Mouse (Mus musculus): ENCODE measurements around the gene Hspa12a.
"Not testable (repeated sequence)": the region's sequence is repeated elsewhere in the genome, so short reads cannot be mapped to it uniquely, and the experiment has no call there.

Gene Hspa12a

DNA sequence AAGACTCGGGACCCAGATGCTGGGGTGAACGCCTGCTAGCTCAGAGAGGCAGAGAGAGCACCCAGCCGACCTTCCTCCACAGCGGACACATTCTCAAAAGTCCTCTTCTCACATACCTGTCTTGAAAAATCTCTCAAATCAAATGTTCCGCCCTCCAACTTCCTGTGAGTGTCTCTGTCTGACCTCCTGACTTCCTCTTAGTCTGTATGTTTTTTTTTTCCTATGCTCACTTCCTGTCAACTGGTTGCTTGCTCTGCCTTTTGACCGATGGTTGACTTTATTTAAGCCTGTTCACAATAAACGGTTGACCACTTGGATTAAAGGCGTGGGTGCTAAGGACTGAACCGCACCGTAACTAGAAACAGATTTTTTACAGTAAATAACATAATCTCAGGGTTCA lies 35.4 kb downstream of the Hspa12a start:
- DNase-seq (ENCODE audit: low spot score): no peak

DNA sequence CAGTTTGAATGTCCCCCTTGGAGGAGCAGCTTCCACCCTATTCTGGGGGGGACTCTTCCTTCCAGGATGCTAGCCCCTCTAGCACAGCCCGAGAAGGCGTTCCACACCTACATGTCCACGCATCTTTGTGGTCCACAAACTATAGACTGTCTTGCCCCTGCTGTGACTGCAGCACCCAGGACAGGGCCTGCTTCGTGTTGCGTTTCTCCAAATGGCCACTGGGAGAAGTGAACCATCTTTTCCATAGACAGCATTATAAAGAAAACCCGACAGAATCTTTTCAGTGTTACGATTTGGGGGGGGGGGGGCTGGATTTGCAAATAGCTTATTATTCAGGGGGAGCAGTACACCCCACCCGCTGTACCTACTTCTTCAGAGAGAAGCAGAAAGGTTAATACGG lies 36.8 kb downstream of the Hspa12a start:
- no peak for DNase-seq (ENCODE audit: low spot score)

DNA sequence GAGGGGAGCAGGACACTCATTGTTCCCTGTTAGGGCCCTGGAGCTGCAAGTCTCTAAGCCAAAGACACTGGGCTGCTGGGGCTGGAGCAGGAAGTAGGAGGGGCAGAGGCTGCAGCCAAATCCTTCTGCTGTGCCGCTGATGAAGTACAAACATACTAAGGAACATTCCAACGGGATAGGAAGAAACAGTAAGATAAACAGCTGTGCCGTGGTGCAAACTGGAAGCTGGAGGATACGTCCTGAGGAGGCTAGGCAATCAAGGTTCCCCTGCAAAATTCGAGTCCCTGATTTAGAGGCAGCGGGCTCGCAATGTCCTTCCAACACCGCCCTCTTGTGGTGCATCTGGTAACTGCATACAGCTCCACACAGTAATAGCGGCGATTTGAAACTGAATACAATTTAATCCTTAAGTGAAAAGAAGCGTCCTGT lies 39.5 kb downstream of the Hspa12a start:
- DNase-seq (ENCODE audit: low spot score): peak; percentile 90

DNA sequence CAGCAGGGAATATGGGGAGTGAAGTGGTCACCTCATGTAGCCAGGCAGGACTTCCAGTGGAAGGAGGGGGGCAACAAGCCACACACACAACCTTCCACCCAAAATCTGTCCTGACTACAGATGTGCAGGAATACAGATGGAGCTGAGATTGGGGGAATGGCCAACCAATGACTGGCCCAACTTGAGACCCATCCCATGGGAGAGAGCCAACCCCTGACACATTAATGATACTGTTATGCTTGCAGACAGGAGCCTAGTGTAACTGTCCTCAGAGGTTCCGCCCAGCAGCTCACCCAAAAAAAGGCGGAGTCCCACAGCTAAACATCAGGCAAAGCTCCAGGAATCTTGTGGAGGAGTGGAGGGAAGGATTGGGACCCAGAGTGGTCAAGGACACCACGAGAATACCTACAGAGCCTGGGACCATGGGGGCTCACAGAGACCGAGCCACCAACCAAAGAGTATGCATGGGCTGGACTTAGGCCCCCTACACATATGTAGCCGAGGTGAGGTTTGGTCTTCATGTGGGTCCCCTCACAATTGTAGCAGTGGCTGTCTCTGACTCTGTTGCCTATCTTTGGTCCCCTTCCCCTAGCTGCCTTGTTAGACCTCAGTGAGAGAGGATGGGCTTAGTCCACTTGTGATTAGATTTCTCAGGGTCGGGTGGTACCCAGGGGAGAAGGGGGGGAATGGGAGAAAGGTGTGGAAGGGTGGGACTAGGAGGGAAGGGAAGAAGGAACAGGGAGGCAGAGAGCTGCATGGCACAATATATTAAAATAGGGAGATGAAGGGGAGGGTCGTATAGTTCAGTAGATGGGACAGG lies 40.2 kb downstream of the Hspa12a start:
- DNase-seq (ENCODE audit: low spot score): no peak

DNA sequence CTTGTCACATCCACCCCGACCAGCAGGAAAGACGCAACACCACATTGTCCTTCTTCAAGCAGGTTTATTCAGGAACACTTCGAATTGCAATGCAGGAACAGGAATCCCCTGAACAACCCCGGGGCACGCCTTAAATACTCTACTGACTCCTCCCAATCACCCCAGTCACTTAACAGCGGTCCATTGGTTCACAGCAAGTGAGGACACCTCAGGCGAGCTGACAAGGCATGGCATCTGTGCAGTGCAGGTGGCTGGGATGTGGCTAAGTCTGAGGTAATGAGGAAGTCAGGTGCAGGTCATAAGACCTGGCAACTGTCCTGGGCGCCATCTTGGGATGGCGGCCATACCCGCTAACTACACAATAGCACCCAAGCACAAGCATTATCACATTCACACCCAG lies 43.0 kb downstream of the Hspa12a start:
- not testable (repeated sequence) for DNase-seq (ENCODE audit: low spot score)

DNA sequence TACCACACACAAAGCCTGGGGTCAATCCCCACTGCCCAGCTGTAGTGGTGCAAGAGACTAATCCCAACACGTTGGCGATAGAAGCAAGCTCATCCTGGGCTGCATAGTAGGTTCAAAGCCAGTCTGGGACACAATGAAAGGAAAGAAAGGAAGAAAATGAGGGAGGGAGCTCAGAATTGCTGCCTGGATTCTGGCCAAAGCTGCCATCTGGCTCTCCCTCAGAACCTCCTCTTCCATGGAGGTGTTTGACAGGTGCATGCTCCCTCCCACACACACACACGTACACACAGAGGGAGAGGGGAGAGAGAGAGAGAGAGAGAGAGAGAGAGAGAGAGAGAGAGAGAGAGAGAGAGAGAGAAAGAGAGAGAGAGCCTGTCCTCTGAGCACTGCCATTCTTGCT lies 47.2 kb downstream of the Hspa12a start:
- DNase-seq (ENCODE audit: low spot score): no peak

DNA sequence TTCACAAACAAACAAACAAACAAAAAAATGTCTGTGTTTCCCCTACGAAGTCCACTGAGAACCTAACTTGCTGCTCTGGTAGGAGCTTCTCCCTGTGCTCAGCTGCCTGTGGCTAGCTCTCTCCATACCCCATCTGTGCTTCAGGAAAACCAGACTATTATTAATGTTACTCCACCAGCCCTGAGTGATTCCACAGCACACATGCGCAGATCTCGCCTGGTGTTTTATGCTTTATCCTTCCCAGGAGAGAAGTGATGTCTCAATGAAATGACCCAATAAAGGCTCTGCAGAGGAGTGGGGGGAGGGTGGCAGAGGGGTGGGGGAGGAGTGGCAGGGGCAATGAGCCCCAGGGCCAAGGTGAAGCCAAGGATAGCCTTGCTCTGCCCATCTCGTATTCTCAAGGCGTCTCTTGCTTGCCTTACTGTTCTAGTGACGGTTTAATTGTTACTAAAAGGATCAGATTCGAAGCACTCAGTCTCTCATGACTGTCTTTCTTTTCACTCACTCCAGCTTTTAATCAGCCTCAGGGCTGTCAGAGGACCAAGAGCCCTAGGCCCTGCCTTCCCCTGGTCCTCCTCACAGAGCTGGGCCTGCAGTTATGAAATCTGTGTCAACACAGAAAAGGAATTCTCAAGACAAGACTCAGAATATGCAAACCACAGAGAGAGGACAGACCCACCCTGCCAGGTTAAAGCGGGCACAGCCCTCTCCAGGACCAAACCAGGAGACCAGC lies 54.0 kb downstream of the Hspa12a start:
- DNase-seq (ENCODE audit: low spot score): no peak

DNA sequence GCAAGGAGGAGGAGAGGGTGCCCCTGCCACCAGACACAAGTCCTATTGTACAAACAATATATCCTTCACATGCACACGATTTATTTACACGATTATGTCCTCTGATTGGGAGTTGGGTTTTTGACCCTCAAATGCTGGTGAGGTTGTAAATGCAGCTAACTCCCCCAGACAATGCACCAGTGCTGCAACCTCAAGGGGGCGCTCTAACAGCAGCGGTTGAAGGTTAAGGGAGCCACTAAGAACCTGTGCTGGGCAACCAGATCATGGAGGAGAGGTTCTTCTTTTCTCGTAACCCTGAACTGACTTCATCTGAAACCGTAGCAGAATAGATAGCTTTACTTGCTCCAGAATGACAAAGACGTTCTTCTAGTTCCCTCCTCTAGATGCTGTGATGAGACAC lies 57.0 kb downstream of the Hspa12a start:
- no peak for DNase-seq (ENCODE audit: low spot score)

DNA sequence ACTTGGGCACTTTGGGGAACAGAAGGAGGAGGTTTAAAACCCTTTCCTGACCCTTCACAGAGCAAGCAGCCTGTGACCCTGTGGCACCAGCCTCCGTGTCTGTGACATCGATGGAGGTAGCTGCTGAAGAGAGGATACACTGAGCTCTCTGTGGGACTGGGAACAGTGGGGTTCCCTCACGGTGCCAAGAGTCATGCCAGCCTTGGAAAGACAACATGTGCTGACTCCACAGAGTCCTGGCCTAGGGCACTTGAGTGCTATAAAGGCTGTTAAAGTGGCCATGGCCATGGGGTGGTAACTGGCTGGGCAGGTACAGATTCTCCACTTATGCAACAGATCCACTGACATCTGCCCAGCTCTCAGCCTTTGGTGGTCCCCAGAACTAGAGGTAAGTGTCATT lies 60.0 kb downstream of the Hspa12a start:
- DNase-seq (ENCODE audit: low spot score): no peak

DNA sequence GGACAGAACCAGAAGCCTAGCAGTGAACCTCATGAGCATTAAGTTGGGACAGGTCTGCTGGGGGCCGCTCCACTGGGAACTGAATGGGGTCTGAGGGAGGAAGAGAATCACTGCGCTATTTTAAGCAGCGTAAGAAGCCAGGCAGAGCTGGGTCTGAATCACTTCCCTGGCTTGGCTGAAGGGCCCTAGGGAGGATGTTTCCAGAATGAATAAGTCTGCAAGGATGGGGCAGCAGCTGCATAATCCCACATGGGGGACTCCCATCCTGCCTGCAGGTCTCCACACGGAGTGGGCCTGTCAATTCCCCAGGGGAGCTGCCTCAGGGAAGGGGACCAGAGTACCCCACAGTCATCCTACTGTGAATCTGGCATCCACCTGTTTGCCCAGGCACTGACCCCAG lies 61.1 kb downstream of the Hspa12a start:
- DNase-seq (ENCODE audit: low spot score): no peak

DNA sequence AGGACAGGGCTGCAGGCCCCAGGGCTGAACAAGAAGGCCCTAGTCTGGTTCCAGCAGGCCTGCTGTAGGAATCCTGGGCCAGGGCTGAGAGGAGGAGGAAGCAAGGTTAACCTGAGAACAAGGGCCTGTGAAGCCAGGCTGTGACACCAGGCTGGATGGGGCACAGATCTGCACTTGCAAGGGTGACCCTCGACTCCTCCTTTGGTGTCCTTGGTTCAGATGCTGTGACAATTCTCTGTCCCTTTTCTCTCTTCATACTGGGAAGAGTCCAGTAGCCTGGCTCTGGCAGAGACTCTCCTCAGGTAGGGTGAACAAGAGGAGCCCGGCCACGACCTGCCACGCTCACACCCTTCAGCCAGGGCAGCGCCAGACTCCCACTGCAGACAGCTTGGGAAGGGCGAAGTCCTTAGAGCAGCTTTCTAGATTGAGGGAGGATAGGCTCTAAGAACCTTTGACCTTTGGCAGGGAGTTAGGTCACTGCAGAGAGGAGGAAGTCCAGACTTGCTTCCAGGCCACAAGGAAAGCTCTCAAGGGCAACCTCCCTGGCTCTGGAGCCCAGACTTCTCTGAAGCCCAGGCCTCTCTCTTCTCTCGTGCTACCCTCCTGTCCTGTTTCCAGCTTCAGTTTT lies 64.0 kb downstream of the Hspa12a start:
- no peak for DNase-seq (ENCODE audit: low spot score)

DNA sequence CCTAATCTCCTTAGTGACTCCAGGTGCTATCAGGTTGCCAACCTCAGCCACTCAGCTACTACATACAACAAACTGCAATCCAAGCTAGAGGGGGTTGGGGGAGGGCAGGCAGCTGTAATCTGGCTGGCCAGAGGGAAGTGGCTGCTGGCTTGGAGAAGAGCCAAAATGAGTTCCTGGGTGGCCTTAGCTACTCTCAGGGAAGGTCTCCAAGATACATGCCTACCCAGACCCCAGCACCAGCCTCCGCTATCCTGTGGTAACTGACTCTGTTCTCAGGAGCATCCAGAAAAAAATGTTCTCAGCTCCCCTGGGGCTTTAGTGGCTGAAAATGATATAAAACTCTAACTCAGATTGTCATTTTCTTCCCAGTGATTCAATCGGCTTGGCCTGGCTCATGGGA lies 64.9 kb downstream of the Hspa12a start:
- DNase-seq (ENCODE audit: low spot score): no peak

DNA sequence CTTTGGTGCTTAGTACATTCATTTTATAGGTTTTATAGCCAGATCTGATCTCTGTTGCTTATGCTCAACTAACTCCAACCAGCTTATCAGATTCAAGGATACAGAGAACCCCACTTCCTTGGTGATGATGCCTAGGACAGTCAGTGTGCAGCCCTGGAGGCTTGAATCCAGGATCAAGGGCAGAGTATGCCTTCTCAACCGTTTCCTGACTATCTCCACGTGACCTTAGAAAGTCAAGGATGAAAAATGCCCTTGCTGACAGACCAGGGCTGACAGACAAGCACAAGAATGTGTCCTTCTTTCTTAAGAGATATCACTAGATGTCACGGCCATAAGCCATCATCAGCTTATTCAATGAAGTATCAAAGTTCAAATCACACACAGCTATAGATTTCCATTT lies 69.9 kb downstream of the Hspa12a start:
- no peak for DNase-seq (ENCODE audit: low spot score)

DNA sequence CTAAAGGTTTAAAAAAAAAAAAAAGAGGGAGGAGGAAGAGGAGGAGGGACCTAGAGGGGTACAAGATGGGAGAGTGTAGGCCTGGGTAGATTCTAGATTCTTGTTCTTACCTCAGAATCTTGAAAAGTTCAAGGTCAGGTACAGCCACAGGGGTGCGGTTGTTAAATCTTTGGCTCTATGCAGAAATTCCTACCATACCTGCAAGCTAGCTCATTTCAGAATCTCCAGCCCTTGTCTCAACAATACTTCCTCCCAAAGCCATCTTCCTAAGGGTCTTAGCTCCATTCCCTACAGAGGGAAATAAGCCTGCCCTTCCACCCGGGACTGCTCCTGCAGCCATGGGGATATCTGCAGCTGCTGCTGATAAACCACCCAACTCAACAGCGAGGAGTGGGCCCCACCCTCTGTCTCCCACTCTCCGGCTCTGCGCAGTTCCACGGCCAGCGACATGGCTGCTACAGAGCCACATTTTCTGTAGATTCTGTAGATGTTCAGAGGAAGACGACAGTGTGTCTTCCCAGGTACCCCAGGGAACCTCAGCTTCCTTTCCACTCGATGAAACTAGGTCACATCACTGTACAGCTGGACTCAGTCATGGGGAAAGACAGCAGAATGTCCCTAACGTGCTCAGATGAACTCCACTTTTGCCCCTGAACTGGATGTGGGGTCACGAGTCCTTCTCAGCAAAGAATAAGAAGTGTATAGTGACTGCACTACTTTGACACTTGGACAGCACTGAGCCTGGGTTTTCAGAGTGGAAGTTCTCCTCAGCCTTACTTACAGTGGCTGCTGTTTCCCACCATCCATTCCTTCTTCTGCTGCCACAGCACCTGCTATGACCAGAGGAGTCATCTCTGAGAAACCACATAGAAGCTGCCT lies 70.8 kb downstream of the Hspa12a start:
- no peak for DNase-seq (ENCODE audit: low spot score)

DNA sequence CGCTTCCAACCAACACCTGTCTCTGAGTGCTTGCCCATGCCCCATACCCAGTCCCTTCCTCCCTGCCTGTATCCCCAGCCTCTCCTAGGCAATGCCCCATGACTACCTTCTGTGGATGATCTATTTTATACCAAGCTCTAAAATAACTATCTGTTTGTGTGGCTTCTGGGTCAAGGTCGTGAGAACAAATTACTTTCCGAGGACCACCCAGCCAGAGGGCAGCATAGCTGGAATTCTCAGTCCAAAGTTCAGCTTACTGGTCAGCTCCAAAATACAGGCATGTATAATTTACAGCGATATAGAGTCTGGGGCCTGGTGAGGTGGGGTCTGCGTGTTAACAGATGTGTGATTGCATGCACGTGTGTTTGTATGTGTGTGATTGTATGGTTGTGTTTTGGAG lies 71.6 kb downstream of the Hspa12a start:
- no peak for DNase-seq (ENCODE audit: low spot score)

DNA sequence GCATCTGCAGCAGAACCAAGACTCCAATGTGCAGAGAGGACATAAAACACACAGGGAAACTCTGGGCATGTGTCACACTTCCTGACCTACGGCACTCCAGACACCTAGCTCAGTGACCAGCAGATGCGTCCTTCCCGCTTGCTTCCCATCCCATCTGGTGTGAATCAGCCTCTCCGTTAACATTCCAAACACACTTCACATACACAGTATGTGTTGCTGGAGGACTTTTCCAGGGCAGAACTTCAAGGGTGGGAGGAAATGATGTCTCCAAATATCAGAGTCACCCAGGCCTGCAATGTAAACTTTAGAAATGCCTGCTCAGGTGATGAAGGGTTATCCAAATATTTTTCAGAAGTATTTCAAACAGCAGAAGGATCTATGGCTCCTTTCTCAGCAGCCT lies 76.8 kb downstream of the Hspa12a start:
- no peak for DNase-seq (ENCODE audit: low spot score)

DNA sequence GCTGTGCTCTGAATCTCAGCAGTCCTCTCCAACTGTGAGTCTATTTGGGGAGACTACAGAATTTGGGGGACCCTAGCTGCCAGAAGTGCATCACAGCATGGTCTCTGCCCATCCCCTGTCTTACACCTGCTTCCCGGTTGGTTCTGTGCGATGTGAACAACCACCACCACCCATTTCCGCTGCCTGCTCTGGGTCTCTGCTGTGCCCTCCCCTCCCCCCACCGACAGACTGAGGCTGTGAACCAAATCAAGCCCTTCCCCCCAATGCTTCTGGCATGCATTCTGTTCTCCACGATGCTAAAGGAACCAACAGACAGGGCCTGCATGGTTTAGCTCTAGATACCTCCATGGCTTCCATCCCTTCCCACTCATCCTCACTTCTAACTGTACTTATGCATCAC lies 78.2 kb downstream of the Hspa12a start:
- no peak for DNase-seq (ENCODE audit: low spot score)

DNA sequence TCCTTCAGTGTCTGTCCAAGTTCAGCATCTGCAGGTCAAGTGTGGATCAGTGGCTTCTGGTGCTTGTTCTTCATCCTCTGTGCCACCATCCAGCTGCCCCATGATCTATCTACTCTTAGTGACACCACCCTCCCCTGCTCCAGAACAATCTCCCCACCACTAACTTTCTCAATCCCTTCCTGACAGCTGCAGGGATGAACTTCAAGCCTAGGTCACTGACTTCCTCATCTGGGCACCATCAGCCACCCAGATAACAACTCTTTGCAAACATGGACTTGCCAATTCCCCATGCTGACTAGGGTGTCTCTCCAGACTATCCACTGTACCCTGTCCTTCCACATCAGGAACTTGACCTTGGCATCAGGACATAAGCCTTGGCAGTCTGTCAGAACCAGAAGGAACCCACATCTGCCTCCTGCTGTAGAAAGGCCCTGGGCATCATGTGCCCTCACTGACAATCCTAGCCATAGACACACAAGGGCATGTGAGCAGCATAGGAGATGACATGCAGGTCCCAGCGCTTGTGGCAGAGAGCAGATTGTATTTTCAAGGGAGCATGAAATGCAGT lies 79.4 kb downstream of the Hspa12a start:
- DNase-seq (ENCODE audit: low spot score): no peak

DNA sequence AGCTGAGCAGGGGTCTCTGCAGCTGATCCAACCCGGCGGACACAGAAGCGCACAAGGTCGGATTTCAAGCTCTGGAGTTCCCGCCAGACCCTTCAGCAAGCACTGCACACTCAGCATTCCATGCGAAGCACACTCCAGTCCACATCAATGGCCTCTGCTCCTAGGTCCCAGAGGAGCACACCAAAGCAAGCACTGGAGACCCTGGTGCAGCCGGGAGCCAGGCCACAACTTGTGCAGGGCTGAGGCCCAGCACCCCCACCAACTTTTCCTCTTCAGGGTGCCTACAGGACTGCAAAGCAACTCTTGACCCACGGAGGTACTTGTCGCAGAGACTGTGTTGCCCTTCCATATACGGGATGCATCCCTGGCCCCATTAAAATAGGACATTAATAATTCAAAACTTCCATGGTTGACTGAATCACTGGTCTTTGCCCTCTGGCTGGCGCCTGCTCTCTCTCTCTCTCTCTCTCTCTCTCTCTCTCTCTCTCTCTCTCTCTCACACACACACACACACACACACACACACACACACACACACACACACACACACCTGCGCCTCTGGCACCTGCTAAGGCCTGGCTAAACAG lies 82.2 kb downstream of the Hspa12a start:
- DNase-seq (ENCODE audit: low spot score): no peak

DNA sequence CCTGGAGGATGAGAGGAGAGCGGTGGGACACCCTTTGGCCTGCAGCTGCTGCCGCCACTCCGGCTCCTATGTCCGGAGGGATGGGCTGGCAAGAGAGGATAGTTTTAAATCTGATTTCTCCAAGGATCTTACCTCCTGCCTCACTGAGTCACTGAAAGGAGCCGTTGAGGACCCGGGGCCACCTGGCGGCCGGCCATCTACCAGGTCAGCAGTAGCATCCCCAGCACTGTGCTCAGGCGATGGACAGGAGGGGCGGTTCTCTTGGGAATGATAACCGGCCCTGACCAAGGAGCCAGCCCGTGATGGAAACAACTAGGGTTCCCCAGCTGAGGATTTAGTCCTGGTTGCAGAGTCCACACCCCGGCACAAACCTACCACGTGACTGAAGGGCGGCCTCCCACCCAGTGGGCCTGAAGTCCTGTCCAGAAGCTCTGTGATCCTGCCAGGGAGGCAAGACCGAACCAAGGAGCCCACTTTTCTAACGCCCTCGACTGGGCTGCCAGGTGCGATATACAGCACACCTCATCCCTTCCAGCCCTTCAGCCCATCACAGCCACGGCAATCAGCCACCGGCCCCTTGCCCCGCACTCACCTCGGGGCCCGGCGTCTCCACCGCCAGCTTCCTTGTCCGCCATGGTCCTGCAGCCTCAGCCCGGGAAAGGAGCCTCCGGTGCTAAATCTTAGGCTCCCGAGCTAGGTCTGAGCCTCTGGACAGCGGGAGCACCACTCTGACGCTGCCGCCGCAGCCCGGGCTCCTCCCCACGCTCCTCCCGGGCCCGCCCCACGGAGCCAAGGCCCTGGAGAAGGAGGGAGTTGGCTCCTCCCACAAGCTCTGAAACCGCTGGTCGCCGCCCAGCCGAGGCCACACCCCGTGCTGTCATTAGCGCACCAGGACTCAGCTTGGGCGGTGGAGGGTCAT lies 82.9 kb downstream of the Hspa12a start:
- DNase-seq (ENCODE audit: low spot score): peak; percentile 86

Measured in layer of hippocampus, adult 11-12 months (tissue).